Mouse (Mus musculus): ENCODE measurements around the gene Mafk. TPM values are rescaled to one million over a fixed set of nuclear protein-coding genes. Genes with fewer than 3 reads are reported as not detected.

The Mafk gene
- total RNA-seq, 2 experiments from 2014 or later = 72.4 to 147 TPM

Other genes starting within 250 kb of the Mafk start
- not detected in 2 replicates for gene Uncx, start 248.0 kb upstream of the Mafk start, total RNA-seq (2015; ENCODE audit: low replicate concordance)
- not detected in 2 replicates for gene Uncx, start 248.0 kb upstream of the Mafk start, total RNA-seq (2017; ENCODE audit: low replicate concordance)
- gene Micall2, start 55.2 kb upstream of the Mafk start, total RNA-seq (2015; ENCODE audit: low replicate concordance) = 9.0 and 11.1 TPM in 2 replicates
- gene Micall2, start 55.2 kb upstream of the Mafk start, total RNA-seq (2017; ENCODE audit: low replicate concordance) = 12.2 and 21.9 TPM in 2 replicates
- 21.3 and 30.7 TPM in 2 replicates for gene Ints1, start 15.8 kb upstream of the Mafk start, total RNA-seq (2015; ENCODE audit: low replicate concordance)
- gene Ints1, start 15.8 kb upstream of the Mafk start, total RNA-seq (2017; ENCODE audit: low replicate concordance) = 10.9 and 28.0 TPM in 2 replicates
- gene Tmem184a, start 28.4 kb downstream of the Mafk start, total RNA-seq (2015; ENCODE audit: low replicate concordance) = not detected in 2 replicates
- gene Tmem184a, start 28.4 kb downstream of the Mafk start, total RNA-seq (2017; ENCODE audit: low replicate concordance) = 0.14 TPM in 1 of 2 replicates, not detected in the other
- gene Gm26938, start 34.9 kb downstream of the Mafk start, total RNA-seq (2015; ENCODE audit: low replicate concordance) = not detected in 2 replicates
- not detected in 2 replicates for gene Gm26938, start 34.9 kb downstream of the Mafk start, total RNA-seq (2017; ENCODE audit: low replicate concordance)
- 4.0 and 6.0 TPM in 2 replicates for gene Psmg3, start 35.4 kb downstream of the Mafk start, total RNA-seq (2015; ENCODE audit: low replicate concordance)
- 4.3 and 6.1 TPM in 2 replicates for gene Psmg3, start 35.4 kb downstream of the Mafk start, total RNA-seq (2017; ENCODE audit: low replicate concordance)
- not detected in 2 replicates for gene Elfn1, start 116.4 kb downstream of the Mafk start, total RNA-seq (2015; ENCODE audit: low replicate concordance)
- not detected in 2 replicates for gene Elfn1, start 116.4 kb downstream of the Mafk start, total RNA-seq (2017; ENCODE audit: low replicate concordance)